Mouse (Mus musculus): ENCODE data around the gene Map4k5.

GRCm38 (mm10) chr12:69812986-69813385, 80.0 kb downstream of the Map4k5 start:
- TF ChIP-seq CTCF (IDR thresholded peaks at IDR 0.05; ENCODE audit: low read depth, low read length) (no peak), POLR2A (IDR thresholded peaks at IDR 0.05; ENCODE audit: insufficient read depth, low read length) (no peak)

Measured in ES-Bruce4 (cell line).